Mouse (Mus musculus) embryonic facial prominence, embryonic 10.5 days (tissue): Measurements from ENCODE around the gene Cfap57. TPM values are rescaled to one million over a fixed set of nuclear protein-coding genes. Genes with fewer than 3 reads are reported as not detected.
A peak's percentile ranks its signal among the peaks of the same experiment; 100 is the strongest.

Experiments used
- DNase-seq: peaks from one replicate; pipeline ENCODE4 v3.0.0-alpha.2; 2017; ENCODE audit warnings: low spot score
- H3K27ac ChIP-seq: fragments of 300-500 bp; sonication (generic); replicated peaks from 2 replicates; pipeline ENCODE4 v1.5.1; 2016; ENCODE audit warnings: mild to moderate bottlenecking
- H3K27me3 ChIP-seq: fragments of 300-500 bp; sonication (generic); replicated peaks from 2 replicates; pipeline ENCODE4 v1.6.1; 2016; ENCODE audit warnings: low read depth, mild to moderate bottlenecking; ENCODE audit not compliant: poor library complexity, severe bottlenecking
- H3K36me3 ChIP-seq: fragments of 300-500 bp; sonication (generic); replicated peaks from 2 replicates; pipeline ENCODE4 v1.6.1; 2016; ENCODE audit warnings: mild to moderate bottlenecking, moderate library complexity
- H3K4me1 ChIP-seq: fragments of 300-500 bp; sonication (generic); 2 replicates; pipeline ENCODE4 v1.6.1; 2016
- H3K4me3 ChIP-seq: fragments of 300-500 bp; sonication (generic); 2 replicates; pipeline ENCODE4 v1.5.1; 2016; ENCODE audit warnings: mild to moderate bottlenecking, moderate library complexity
- H3K9me3 ChIP-seq: fragments of 300-500 bp; sonication (generic); 2 replicates; pipeline ENCODE4 v1.6.1; 2016; ENCODE audit warnings: mild to moderate bottlenecking
- WGBS: fragments of 180-500 bp; shearing (Covaris S2); methylation state at CpG from one replicate; pipeline ENCODE4 v1.1.7; 2016; 5-methylcytosine and 5-hydroxymethylcytosine counted together
- polyA plus RNA-seq: library from polyadenylated mRNA; unstranded; fragments of >200 nt; fragmentation: Nextera tagmentation; extraction: Ambion mirVana; gene quantifications from 2 replicates; pipeline ENCODE4 v1.2.1, GENCODE M21; 2016

Cfap57 gene
- polyA plus RNA-seq: 0.39 and 0.49 TPM in 2 replicates

DNA sequence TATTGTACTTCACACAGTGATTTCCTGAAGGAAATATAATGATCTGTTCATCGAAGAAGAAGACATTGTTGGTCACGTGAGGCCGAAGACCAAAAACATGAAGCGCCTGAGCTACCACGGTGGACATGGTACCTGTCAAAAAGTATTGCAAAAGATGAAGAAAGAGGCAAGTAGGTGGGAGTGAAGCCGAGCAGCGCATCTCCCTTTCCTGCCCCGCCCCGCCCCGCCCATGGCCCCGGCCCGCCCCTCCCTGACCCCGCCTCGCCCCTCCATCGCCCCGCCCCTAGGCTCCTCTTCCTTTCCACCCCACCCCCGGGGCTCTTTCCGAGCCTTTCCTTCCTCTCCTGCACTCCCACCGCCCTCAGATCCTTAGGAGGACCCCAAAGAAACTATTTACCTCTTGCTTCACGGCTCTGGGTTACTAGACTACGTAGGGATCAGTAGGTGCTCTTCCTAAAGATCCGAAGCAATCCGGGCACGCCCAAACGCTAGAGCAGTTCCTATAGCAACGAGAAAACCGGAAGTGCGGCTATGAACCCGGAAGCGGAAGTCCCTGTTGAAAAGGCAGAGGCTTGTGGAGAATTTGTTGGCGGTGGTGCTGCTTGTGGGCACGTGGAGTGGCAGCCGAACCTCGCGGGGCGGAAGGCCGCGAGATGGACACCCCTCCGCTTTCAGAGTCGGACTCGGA is at the start of gene Cfap57, which contains the start of gene Ebna1bp2:
Cfap57 (minus strand) TSS at position 499 of the 688 bp plus-strand sequence.
Ebna1bp2 (plus strand) TSS at position 521 of the 688 bp plus-strand sequence.
- H3K36me3 ChIP-seq: peaks cover 28% of the 10 kb centered on the region
- H3K27ac ChIP-seq: peak within 1 kb of the TSS; percentile 81
- H3K4me3 ChIP-seq: peak within 1 kb of the TSS; percentile 87
- DNase-seq: peak; percentile 92
- no peaks in the 10 kb centered on the region for H3K27me3 ChIP-seq
- WGBS: under 1% methylated on average over 41 of the region's 41 CpGs
- H3K4me1 ChIP-seq: peaks cover 10% of the 10 kb centered on the region
- H3K9me3 ChIP-seq: peaks cover 16% of the 10 kb centered on the region; the same call in 1 of the 2 replicates

DNA sequence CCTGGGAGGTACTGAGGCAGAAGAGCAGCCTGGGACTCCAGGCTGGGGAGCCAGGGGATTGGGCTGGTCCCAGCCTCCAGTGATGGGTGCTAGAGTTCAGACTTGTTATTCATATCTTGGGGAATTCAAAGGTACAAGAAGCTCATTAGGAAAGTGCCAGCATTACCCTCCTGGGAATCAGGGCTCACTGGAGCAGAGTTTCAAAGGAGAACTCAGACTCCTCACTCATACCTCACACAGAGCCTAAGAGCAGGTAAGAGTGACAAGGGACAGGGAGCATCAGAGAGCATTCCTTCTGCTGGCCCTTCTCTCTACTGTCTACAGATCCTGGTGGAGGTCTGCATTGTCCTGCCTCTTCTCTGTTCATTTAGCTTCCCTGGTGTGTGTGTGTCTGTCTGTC is 38.1 kb upstream of the Cfap57 start, which contains the start of gene Olfr62:
Olfr62 (plus strand) TSS at position 301 of the 400 bp plus-strand sequence.
- Histone ChIP-seq H3K4me3 (no peak within 1 kb of the TSS), H3K9me3 (no peaks in the 10 kb centered on the region), H3K4me1 (no peaks in the 10 kb centered on the region), H3K27ac (no peak within 1 kb of the TSS), H3K27me3 (no peaks in the 10 kb centered on the region), H3K36me3 (no peaks in the 10 kb centered on the region)
- no peak for DNase-seq

DNA sequence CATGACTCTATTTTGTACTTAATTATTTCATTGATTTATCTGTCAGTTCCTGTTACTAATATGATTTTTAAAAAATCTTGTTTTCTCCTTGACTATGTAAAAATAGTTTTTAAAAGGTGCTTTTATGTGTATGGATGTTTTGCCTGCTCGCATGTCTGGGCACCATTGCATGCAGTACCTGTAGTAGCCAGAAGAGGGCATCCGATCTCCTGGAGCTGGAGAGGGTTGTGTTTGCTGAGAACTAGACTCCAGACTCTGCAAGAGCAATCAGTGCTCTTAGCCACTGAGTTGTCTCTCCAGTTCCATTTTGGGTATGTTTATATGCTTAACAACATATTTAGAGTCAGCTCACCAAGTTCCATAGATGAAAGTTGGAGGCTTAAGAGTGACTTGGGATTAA is 24.7 kb upstream of the Cfap57 start:
- peak; percentile 72 for DNase-seq
- Histone ChIP-seq H3K27ac (no peak overlapping the region), H3K36me3 (no peaks in the 10 kb centered on the region), H3K4me1 (peaks cover 8% of the 10 kb centered on the region; the same call in 1 of the 2 replicates), H3K4me3 (no peak overlapping the region), H3K9me3 (no peaks in the 10 kb centered on the region), H3K27me3 (no peaks in the 10 kb centered on the region)
- WGBS: 12% methylated on average over 2 of the region's 2 CpGs

DNA sequence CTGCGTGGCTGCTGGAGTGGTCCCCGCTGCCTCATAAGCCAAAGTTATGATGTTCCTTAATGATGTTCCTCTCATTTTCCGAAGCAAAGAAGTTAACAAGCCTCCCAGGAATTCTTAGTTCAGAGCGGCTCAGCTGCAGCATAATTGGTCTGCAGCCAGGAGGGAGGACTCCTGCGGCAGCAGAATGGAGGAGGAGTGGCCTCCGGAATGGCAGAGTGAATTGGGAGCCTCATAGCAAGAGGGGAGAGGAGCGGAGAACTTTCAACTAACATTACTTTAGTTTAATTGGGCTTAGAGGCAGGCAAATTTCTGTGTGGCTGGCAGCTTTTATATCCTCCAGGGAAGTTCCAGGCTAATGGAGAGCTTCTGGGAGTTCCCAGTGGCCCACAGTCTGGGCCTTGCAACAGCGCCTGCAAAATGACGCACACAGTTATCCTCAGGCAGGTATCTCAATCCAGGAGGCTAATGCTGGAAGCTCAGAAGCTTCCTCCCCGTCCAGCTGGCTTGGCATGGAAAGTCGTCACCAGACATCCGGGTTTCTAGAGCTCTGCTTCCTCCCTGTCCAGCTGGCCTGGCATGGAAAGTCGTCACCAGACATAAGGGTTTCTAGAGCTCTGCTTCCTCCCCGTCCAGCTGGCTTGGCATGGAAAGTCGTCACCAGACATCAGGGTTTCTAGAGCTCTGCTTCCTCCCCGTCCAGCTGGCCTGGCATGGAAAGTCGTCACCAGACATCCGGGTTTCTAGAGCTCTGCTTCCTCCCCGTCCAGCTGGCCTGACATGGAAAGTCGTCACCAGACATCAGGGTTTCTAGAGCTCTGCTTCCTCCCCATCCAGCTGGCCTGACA is 22.0 kb upstream of the Cfap57 start:
- 53% methylated on average over 20 of the region's 20 CpGs for WGBS
- Histone ChIP-seq H3K9me3 (no peaks in the 10 kb centered on the region), H3K36me3 (no peaks in the 10 kb centered on the region), H3K27me3 (no peaks in the 10 kb centered on the region), H3K4me1 (peaks cover 8% of the 10 kb centered on the region; the same call in 1 of the 2 replicates), H3K27ac (no peak overlapping the region), H3K4me3 (no peak overlapping the region)
- DNase-seq: no peak

DNA sequence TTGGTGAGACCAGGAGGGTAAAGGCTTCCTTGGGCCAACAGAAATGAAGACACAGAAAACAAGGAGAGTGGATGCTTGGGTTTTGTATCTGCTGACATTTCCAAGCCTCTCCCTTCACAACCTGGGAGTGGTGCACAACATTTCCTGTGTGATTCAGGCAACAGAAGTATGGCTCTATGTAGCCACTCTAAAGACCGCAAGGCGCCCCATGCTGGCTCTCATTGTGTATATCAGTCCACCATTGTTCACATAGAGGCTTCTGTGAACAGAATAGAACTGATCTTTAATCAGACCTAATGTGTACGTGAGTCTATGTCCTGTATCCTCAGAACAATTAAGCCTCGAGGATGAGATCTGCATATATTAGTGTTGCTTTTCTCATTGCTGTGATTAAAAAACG is 9.7 kb upstream of the Cfap57 start:
- DNase-seq: no peak
- Histone ChIP-seq H3K27me3 (no peaks in the 10 kb centered on the region), H3K4me1 (no peaks in the 10 kb centered on the region), H3K36me3 (peaks cover 69% of the 10 kb centered on the region), H3K9me3 (no peaks in the 10 kb centered on the region), H3K4me3 (no peak overlapping the region), H3K27ac (no peak overlapping the region)
- WGBS: 90% methylated on average over 5 of the region's 5 CpGs

DNA sequence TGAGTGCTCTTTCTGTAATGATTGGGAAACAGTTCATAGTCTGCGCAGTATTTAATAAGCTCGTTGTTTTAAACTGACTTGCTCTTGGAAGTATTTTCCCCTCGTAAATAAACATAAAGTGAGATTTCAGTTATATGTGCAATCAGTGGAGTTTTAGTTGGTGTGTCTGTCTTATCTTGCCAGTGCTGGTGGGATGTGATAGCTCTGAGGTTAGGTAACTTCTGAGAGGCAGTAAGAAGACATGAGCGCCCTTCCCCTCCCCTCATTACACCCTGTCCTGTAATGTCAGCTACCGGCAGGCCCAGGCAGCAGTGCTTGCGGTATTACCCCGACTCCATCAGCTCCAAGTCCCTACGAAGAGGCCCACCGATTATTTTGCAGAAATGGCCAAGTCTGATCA is 1.2 kb upstream of the Cfap57 start:
- peaks cover 16% of the 10 kb centered on the region; the same call in 1 of the 2 replicates for H3K9me3 ChIP-seq
- 89% methylated on average over 9 of the region's 9 CpGs for WGBS
- no peaks in the 10 kb centered on the region for H3K27me3 ChIP-seq
- H3K36me3 ChIP-seq: peaks cover 42% of the 10 kb centered on the region
- peak overlapping the region; percentile 87 for H3K4me3 ChIP-seq
- H3K4me1 ChIP-seq: peaks cover 10% of the 10 kb centered on the region
- DNase-seq: no peak
- no peak overlapping the region for H3K27ac ChIP-seq

DNA sequence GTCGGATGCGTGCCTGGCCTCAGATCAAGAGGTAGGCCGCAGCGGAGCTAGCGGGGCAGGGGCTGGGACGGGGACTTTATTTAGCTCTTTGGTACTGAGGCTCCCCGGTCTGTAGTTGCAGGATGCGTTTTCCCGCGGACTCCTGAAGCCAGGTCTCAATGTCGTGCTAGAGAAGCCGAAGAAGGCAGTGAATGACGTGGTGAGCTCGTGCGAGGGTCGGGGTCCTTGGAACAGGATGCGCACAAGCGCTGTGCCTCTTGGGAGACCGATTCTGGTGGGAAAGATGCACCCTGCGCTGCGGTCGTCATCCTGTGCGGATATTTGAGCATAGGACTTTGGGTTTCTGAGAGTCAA is 367 bp upstream of the Cfap57 start:
- peak overlapping the region; percentile 87 for H3K4me3 ChIP-seq
- H3K36me3 ChIP-seq: peaks cover 34% of the 10 kb centered on the region
- H3K9me3 ChIP-seq: peaks cover 16% of the 10 kb centered on the region; the same call in 1 of the 2 replicates
- H3K27me3 ChIP-seq: no peaks in the 10 kb centered on the region
- peak overlapping the region; percentile 81 for H3K27ac ChIP-seq
- peaks cover 10% of the 10 kb centered on the region for H3K4me1 ChIP-seq
- under 1% methylated on average over 23 of the region's 23 CpGs for WGBS
- DNase-seq: no peak

DNA sequence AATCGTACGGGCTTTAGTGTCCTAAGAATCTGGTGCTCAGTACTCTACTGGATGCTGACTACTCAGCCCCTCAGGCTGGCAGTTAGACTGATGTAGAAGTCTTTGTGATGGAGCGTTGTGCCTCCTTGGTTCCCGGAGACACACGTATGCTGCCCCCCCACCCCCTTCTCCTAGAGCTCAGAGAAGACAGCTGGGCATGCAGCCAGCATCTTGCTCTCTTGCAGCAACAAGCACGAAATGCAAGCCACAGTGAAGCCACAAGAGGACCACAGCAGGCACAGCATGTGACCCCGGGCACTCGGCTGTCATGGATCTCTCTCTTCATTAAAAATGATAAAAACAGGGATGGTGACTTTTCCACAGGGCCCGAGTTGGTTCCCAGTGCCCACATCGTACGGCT is 5.2 kb downstream of the Cfap57 start:
- 90% methylated on average over 11 of the region's 11 CpGs for WGBS
- peaks cover 16% of the 10 kb centered on the region; the same call in 1 of the 2 replicates for H3K9me3 ChIP-seq
- H3K36me3 ChIP-seq: no peaks in the 10 kb centered on the region
- peaks cover 4% of the 10 kb centered on the region for H3K27me3 ChIP-seq
- no peak overlapping the region for H3K27ac ChIP-seq
- no peak overlapping the region for H3K4me3 ChIP-seq
- H3K4me1 ChIP-seq: 0 out of 2 replicates have a peak, but pooled peaks cover 3% of the 10 kb centered on the region
- DNase-seq: no peak

DNA sequence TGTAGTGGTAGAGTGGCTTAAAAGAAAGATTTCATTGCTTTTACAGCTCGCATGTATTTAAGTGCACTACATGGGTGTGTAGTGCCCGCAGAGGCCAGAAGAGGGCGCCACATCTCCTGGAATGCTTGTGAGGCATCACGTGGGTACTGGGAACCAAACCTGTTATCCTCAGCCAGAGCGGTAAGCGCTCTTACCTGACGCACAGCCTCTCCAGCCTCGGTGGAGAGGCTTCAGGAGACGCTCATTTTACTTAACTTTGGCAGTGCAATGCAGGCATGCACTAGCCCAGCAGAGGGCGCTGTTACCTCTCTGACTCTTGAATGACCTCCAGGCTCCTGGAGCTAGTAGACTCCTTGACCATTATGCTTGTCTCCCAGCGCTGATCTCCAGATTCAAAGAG is 8.0 kb downstream of the Cfap57 start:
- peak; percentile 52 for DNase-seq
- 21% methylated on average over 11 of the region's 11 CpGs for WGBS

DNA sequence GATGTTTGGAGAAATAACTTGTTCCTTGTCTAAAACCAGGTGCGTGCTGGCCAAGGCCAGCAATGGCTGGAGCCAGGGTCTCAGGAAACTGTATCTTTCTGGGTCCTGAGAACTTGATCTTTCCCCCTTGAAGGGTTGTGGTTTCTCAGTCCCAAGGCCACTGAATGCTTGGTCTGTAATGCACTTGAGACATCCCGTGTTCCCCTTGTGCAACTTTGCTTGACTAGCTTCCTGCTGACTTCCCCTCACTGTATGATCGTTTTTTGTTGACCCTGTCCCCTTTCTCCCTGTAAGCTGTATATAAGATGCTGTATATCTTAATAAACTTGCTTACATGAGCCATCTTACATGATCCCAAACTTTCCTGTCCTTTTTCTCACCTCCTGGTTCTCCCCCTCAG is 10.7 kb downstream of the Cfap57 start:
- Histone ChIP-seq H3K4me3 (no peak overlapping the region), H3K9me3 (no peaks in the 10 kb centered on the region), H3K36me3 (no peaks in the 10 kb centered on the region), H3K4me1 (0 out of 2 replicates have a peak, but pooled peaks cover 5% of the 10 kb centered on the region), H3K27me3 (peaks cover 9% of the 10 kb centered on the region), H3K27ac (no peak overlapping the region)
- WGBS: 81% methylated on average over 3 of the region's 3 CpGs
- DNase-seq: no peak

More for the DNA sequence above, 8.0 kb downstream of the Cfap57 start:
- Histone ChIP-seq H3K27ac (no peak overlapping the region), H3K4me1 (0 out of 2 replicates have a peak, but pooled peaks cover 3% of the 10 kb centered on the region), H3K36me3 (no peaks in the 10 kb centered on the region), H3K4me3 (no peak overlapping the region), H3K27me3 (peaks cover 9% of the 10 kb centered on the region), H3K9me3 (peaks cover 6% of the 10 kb centered on the region; the same call in 1 of the 2 replicates)

DNA sequence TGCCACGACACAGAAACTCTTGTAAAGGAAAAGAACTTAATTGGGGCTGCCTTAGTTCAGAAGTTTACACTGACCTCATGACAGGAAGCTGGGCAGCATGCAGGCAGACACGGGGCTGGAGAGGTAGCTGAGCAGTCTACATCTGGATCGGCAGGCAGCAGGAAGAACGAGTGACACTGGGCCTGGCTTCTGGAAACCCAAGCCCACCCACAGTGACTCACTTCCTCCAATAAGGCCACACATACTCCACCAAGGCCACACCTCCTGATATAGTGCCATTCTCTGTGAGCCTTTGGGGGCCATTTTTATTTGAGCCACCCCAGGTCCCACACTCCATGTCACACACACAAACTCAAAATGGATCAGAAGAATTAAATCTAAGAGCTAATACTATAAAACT is 16.5 kb downstream of the Cfap57 start:
- Histone ChIP-seq H3K9me3 (no peaks in the 10 kb centered on the region), H3K4me1 (0 out of 2 replicates have a peak, but pooled peaks cover 2% of the 10 kb centered on the region), H3K36me3 (no peaks in the 10 kb centered on the region), H3K27ac (no peak overlapping the region), H3K4me3 (no peak overlapping the region), H3K27me3 (no peaks in the 10 kb centered on the region)
- no peak for DNase-seq
- WGBS: 50% methylated on average over 4 of the region's 4 CpGs

DNA sequence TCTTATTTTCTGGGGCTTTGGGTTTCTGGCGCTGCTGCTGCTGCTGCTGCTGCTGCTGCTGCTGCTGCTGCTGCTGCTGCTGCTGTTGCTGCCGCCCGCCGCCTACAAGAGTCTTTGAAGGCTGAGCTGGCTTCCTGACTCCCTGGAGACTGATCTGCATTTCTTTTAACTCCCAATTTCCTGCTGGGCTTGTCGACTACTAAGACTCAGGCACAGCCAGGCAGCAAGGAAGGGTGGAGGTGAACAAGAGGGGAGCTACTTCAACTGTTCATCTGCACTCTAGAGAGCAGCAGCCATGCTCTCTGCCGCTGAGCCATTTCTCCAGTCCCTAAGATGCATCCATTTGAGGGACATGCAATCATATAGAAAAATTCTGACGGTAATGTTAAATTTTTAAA is 30.8 kb downstream of the Cfap57 start:
- DNase-seq: peak; percentile 21
- H3K27me3 ChIP-seq: no peaks in the 10 kb centered on the region; the same call in none of the 2 replicates
- no peaks in the 10 kb centered on the region for H3K36me3 ChIP-seq
- no peaks in the 10 kb centered on the region; the same call in 1 of the 2 replicates for H3K9me3 ChIP-seq
- H3K27ac ChIP-seq: no peak overlapping the region
- peak overlapping the region; percentile 18; the same call in 1 of the 2 replicates for H3K4me3 ChIP-seq
- WGBS: 12% methylated on average over 7 of the region's 7 CpGs
- H3K4me1 ChIP-seq: peaks cover 8% of the 10 kb centered on the region
